ENCODE assay signal across 25 mouse cellular contexts in the genomic region with DNA sequence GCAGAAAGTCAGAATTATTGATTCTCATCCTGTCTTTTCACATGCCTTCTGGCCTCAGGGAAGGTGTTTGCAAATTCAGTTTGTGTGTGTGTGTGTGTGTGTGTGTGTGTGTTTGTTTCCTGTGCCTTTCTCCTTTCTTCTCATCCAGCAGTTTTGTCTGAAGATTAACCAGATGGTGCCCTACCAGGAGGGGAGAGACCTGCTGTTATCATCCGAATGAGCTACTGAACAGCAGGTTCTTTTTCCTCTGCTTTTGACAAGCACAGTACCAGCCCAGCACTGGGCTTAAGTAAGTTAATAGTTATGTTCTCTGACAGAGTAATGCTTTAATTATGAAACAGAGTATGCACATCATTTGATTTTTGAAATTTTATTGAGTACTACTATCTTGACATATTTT.
"Had no signal": no experiment of that assay in that cellular context is flagged by ENCODE, and none has a peak within 500 bp of the region (broad histone marks: within the 10 kb centered on the region; RNA-seq: fewer than 3 reads in every experiment).

No protein-coding gene starts in this region.

- H3K9ac ChIP-seq: heart, embryonic 13.5 days; heart, embryonic 15.5 days; hindbrain, embryonic 14.5 days; limb, embryonic 12.5 days; liver, embryonic 13.5 days; liver, embryonic 15.5 days had no signal

- H3K4me1 ChIP-seq: heart, embryonic 15.5 days; limb, embryonic 10.5 days; liver, embryonic 13.5 days; liver, embryonic 15.5 days had no signal

- H3K27me3 ChIP-seq: limb, embryonic 12.5 days; liver, embryonic 13.5 days; liver, embryonic 15.5 days had no signal

- H3K36me3 ChIP-seq: heart, embryonic 13.5 days; heart, embryonic 15.5 days; limb, embryonic 10.5 days; limb, embryonic 12.5 days; liver, embryonic 13.5 days; liver, embryonic 15.5 days had no signal

- ATAC-seq: intestine, embryonic 16.5 days had no signal

- H3K4me3 ChIP-seq: heart, adult 2 months; heart, embryonic 13.5 days; heart, embryonic 15.5 days; layer of hippocampus, adult 2 months; left cerebral cortex, adult 2 months; limb, embryonic 10.5 days; limb, embryonic 12.5 days; liver, embryonic 13.5 days; liver, embryonic 15.5 days had no signal

- H3K4me2 ChIP-seq: heart, embryonic 11.5 days; heart, embryonic 13.5 days; heart, embryonic 15.5 days; hindbrain, embryonic 14.5 days; limb, embryonic 12.5 days; liver, embryonic 11.5 days; liver, embryonic 13.5 days; liver, embryonic 15.5 days had no signal

- DNase-seq: gastrocnemius, postnatal 14 days; gastrocnemius, postnatal 36 days; heart, adult 11 months; heart, adult 2 months; heart, postnatal 14 days; heart, postnatal 36 days; kidney, adult 11 months; kidney, adult 2 months; kidney, adult 9 months; kidney, postnatal 10 days; kidney, postnatal 25 days; kidney, postnatal 4 days; liver; liver, embryonic 13.5 days had no signal

- H3K27ac ChIP-seq: heart, adult 2 months; heart, embryonic 13.5 days; heart, embryonic 15.5 days; hindbrain, embryonic 14.5 days; layer of hippocampus, adult 2 months; left cerebral cortex, adult 2 months; limb, embryonic 10.5 days; limb, embryonic 12.5 days; liver, embryonic 13.5 days; liver, embryonic 15.5 days had no signal

- H3K9me3 ChIP-seq: heart, embryonic 13.5 days; heart, embryonic 15.5 days; limb, embryonic 10.5 days; limb, embryonic 12.5 days; liver, embryonic 13.5 days; liver, embryonic 15.5 days had no signal
